Mouse (Mus musculus) right cerebral cortex, postnatal 36 days (tissue): ENCODE results near the gene Lrrc28.
A peak's percentile ranks its signal among the peaks of the same experiment; 100 is the strongest.

Experiments
- DNase-seq, 2 experiments: peaks; one replicate each; pipeline ENCODE4 v3.0.0; 2022; ENCODE audit warnings: low spot score in 2 of 2, mixed read lengths in 1 of 2

Lrrc28 gene

DNA sequence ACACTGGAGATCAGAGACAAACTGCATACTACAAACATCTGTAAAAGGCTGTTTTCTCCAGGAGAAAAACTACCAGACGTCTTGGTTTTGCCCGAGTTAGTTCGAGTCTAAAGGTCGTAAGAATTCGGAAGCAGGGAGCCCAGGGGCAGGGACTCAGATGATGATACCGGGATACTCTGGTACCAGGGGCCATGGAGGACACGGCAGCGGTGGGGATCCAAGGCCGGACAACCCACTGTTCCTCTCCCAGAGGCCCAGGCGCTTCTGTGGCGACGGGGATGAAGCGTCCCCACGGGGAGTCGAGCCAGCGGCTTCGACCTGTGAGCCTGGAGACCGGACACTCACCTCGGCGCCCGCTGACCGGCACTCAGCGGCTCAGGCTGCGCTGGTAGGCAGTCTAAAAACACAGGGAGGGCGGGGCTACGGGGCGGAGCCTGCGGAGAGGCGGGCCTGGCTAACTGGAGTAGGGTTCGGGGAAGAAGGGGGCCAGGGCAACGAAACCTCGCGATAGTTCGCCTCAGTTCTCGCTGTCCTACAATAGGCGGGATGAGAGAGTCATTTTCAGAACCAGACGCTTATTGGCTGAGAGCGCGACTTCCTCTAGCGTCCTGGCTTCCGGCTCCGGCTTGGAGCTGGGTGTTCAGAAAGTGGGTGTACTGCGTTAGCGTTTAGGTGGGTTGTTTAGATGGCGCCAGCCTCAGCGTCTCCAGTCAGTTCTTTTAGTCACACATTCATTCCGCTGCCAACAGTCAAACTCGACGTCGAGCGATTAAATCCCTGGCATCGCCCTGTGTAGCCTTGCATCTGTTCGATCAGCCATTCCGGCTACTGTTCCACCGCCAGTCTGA is at the start of gene Lrrc28:
Lrrc28 (minus strand) TSS at position 436 of the 848 bp plus-strand sequence.
- DNase-seq: peak; percentile 99

DNA sequence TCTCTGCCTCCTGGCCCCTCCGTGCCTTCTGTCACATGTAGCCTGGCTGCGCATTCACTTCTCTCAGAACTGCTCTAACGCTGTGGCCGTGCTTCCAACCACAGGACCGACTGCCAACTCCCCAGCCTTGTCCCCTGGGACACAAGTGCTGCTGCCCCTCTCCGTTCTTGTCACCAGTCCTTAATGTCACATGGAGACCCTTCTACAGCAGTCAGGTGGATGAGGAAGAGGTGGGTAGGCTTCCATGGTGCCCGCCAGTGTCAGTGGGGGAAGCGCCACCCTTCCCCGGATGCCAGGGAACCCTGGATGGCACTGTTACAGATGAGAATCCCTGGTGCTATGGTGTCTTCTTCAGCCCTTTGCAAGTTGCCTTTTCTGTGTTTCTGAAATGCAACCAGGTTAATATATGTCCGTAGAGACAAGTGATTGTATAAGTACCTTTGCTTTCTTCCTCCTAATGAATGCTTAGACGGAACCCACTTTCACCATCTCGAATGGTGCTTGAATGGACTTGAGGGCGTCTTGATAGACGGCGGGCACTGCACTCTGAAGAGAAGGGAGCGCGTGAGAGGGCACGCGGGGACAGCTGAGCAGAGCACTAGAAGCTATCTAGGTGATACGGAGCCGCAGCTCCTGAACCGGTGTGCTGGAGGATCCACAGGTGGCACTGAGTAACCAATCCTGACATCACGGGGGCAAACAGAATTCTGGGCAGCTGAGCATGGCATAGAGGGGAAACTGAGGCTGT is 47.9 kb upstream of the Lrrc28 start:
- no peak for DNase-seq

DNA sequence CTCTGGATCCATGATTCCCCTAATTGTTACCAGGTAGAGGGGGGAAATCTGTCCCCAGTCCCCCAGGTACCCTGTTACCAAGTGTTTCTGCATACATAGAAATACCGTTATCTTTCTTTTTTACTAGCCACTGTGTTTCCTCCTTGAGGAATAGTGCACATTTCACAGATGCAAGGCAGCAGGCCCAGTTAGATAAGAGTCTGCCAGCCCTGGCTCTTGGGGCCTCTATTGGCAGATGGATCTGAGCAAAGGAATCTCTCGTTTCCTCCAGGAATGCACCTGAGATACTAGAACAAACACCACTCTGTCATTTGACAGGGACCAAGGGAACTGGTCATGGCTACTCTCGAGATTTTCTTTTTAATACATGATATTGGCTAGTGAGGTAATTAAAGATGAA is 47.1 kb upstream of the Lrrc28 start:
- no peak for DNase-seq

DNA sequence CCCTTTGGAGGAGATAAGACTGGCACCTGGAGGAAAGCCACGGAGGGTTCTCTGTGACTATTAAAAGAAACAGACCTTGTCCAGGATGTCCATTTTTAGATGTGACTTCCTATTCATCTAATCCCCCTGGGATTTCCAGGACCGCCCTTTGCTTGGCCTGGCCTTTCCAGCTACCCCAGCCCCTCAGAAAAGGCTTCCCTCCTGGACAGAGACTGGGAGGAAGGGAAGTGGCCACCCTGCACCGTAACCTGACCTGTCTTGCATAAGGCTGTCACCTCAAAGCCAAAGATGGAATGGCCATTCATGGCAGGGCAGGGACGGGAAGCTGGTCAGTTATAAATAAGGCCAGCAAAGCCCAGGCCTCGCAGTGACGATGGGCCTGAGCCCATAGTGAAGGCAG is 46.0 kb upstream of the Lrrc28 start:
- no peak for DNase-seq

DNA sequence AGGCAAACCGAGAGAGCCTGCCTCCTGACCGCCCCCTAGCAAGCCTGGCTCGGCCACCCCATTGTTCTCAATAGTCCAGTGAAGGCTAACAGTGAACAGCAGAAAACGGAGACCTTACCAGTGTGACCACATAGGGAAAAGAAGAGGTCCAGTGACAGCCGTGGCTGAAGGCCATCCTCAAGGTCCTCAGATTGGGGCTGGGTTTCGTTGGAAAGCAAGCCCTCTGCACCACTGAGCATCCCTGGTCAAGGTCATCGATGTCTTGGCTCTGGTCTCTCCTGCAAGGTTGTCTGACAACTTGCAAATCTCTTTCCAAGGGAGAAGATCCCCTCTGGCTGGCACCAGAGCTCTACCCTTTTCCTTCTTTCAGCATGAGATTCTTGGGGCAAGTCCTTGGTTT is 44.7 kb upstream of the Lrrc28 start:
- DNase-seq: no peak

DNA sequence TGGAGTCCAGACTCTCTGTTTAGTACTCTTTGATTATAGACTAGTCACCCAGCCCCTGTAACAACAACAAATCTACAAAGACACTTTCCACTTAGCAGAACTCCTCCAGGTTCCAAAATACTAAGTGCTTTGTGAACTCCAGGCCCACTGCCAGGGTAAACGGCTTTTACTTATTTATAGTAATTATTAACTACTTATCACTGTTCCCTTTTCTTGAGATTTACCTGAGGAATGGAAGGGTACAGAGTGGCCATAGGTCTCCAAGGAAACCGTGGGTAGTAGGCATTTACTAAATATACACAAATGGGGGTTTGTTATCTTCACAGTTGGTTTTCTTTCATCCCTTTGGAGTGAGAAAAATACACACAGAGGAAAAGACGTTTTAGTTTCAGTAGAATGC is 43.2 kb upstream of the Lrrc28 start:
- DNase-seq: no peak

DNA sequence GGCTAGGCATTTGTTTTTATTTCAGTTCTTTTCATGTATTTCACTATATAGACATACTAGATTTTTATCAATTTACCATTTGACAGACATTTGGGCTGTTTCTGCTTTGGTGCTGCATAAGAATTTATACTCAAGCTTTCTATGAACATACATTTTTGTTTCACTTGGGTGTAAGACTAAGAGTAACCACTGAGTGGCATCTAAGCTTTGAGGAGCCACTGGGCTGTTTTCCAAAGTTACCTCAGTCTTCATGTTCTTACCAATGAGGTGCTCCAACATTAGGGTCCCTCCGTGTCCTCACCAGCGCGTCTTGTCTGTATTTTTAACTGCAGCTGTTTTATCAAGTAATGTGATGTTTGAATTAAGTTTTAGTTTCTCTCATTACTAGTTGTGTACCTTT is 41.5 kb upstream of the Lrrc28 start:
- no peak for DNase-seq

DNA sequence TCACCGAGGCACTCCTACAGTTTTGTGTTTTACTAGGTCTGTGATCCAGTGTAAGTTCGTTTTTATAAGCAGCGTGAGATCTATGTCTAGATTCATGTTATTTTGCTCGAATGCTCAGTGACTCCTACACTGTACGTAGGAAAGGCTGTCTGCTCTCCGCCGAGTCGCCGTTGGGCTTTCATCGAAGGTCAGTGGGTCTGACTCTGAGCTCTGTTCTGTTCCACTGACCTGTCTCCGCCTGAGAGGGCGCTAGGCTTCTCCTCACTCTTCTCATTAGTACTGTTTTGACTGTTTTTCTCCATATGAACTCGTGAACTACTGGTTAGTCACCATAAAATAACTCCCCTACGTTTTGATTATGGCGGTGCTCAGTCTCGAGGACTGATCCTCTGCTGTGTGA is 37.9 kb upstream of the Lrrc28 start:
- DNase-seq: no peak

DNA sequence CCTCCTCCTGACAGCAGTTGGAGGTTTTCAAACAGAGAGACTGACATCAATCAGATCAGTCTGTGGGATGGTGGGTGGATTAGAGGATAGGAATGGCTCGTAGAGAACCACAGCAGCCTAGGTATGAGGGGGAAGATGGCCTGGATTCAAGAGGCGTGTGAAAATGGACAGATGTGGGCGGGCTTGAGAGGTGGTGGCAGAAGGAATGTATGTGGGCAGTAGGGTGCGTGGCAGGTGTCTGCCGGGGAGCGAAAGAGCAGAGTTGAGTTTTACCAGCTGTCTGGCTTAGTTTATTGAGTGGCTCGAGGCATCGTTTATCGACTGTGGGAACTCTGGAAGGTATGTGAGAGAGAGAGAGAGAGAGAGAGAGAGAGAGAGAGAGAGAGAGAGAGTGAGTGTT is 36.0 kb upstream of the Lrrc28 start:
- DNase-seq: no peak

DNA sequence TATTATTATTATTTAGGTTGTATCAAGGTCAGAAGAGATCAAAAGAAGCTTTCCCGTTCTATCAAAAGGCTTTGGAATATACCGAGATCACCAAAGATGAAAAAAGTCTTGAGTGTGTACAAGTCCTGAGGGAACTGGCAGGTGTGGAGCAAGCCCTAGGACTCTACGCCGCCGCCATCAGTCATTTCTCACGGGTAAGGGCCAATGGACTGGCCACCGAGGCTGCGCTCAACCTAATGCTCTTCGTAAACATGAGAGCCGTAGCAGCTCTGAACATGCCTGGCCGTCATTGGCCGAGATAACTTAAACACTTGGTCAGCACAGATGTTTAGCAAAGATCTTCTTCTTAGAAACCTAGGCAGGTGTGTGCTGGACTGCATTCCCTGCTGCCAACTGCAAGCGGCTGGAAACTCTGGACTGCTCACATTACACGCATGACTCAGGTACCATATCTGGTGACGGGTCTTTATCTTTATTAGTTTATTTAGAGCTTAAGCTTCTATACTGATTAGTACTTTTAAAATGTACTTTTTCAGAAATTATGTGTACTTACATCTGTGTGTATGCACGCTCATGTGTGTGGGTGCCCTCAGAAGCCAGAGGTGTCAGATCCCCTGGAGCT is 33.9 kb upstream of the Lrrc28 start:
- no peak for DNase-seq

DNA sequence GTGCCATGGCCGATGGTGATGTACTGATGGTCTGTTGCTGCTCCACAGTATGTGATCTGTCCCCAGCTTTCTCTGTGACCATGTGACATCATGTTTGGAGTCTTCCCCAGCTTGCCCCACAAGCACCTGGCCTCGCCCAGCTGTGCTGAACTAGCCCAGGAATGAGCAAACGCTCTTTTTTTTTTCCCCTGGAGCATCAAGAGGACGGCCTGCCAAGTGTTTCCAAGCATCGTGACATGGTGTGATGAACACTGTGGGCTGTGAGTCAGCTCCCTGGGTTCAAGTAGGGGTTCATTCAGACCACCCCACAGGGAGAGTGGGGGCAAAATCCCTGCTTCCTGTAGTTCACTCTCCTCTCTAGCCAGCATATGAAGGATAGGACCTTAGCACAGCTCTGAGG is 28.6 kb upstream of the Lrrc28 start:
- no peak for DNase-seq

DNA sequence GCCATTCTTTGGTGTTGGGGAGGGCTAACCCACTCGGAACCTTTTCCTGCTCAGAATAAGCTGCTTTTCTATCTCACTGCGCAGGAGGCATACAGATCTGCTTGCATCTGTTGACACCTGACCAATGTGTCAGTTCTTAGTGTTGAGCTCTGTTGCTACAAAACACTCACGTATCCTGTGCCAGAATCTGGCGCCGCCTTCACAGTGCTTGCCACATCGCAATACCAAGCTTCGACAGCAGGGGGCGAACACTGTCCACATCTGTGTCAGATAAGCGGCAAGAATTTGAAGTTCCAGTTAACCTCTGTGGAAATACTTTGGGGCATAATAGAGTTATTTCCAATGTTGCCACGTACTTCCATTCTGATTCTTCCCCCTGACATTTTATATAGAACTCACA is 27.6 kb upstream of the Lrrc28 start:
- DNase-seq: peak; percentile 83 to 91

DNA sequence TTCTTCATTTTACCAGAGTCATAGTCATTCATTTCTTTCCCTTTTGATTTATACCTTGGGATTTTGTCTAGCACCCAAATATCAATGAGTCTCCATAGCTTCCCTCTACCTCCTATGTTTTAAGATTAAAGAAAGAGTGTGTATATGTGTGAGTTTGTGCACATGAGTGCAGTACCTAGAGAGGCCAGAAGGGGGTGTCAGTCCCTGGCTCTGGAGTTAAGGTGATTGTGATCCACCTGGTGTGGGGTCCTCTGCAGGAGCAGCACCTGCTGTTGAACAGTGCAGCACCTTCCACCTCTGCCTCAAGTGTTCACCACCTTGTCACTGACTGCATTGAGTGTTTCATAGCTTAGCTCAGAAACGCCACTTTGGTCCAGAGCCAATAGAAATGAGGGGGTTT is 25.9 kb upstream of the Lrrc28 start:
- DNase-seq: no peak

DNA sequence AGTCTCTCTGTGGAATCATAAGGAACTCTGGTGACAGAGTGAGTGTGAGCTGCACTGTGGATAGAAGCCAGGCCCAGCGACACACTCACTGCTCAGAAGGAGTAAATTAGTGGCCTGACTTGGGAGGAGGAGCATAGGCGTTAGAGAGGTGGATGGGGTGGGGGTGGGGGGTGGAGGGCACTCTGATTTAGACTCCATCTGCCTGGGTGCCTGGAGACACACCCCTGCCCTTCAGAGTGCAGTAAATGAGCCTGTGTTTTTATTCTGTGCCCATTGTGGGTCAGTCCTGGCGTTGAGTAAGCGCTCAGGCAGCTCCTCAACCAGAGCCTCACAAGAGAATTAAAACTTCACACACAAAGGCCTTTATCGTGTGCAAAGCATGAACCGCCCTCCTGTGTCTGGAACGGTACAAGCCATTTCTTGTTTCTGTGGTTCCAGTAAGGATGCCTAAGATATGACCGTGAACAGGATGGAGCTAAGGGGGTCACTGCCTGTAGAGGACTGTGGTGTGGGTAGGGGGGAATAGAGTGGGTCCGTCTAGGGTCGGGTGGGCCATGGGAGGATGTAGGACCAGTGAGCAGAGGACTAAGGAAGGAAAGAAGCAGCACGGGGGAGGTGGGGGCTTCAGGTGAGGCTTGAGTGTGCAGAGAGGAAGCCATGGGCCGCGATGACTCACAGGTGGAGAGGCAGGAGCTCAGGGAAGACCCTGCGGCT is 19.1 kb upstream of the Lrrc28 start:
- DNase-seq: no peak

DNA sequence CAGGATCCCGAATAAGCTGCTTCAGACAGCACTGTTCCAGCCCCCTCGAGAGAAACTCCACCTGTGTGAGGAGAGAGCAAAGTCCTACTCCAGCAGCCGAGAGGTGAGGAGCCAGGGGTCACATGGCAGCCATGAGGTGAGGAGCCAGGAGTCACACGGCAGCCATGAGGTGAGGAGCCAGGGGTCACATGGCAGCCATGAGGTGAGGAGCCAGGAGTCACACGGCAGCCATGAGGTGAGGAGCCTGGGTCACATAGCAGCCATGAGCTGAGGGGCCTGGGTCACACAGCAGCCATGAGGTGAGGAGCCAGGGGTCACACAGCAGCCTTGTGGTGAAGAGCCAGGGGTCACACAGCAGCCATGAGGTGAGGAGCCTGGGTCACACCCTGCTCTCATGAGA is 17.4 kb upstream of the Lrrc28 start:
- DNase-seq: no peak

DNA sequence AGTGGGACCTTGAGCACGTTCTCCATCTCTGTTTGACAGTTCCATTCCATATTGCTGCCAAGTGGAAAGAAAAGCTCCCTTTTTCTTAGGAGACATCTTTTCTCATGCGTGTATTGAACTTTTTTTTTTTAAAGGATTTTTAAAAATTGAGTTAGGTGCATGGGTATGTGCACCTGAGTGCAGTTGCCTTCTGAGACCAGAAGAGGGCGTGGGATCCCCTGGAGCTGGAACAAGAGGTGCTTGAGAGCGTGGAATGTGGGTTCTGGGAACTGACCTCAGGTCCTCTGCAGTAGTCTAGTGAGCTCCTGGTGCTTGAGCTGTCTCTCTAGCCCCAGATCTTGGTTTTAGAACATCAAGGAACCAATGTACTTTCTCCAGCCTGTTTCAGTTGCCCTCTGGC is 13.0 kb upstream of the Lrrc28 start:
- DNase-seq: no peak

DNA sequence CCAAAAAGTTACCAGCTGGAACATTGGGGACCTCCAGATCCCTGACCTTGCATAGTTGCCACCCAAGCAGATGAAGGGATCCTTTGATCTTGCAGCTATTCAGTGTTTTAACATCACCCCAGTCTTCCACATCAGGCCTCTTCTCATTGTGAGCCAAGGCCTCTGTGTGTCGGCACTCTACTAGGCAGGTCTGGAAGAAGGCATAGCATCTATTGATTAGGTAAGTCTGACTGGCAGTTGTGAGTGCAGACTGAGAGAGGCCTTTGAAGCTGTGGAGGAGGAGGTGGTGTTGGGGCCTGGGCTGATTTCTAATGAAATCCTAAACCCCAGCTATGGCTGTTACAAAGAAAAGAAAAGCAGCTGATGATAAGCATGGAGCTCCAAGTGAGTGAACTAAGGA is 10.1 kb upstream of the Lrrc28 start:
- no peak for DNase-seq

DNA sequence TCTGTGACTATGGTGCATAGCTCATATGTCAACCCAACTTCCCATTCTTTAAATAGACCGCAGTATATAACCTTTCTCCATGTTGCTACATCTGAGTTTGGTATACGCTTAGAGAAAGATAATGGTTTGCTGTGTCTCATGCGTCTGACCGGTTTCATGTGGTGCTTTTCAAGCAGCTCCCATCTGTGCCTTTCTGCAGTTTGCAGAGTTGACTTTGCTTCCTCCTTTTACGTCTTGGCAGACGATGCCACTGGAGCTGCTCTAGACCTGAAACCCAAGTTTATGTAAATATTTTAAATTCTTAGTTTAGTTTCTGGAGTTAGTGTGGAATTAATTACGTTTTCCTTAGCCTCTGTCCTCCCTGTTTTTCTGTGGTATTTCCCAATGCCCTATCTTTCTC is 9.6 kb upstream of the Lrrc28 start:
- DNase-seq: no peak

DNA sequence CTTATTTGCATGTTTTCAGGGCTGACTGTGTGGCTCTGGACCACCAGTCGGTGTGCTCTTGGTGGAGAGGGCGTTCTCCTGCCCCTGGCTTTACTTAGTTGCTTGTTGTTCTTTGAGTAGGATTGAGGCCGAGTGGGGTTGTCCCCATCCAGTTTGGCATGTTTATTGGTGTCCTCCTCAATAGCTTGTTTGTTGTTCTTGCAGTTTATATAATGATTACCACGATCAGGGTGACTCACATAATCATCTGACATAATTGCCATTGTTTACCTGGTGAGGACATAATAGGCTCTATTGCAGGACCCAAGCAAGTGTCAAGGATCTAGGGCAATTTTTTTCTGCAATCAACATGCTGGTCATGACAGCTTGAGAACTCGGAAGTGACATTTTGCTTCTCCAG is 7.1 kb upstream of the Lrrc28 start:
- DNase-seq: no peak

DNA sequence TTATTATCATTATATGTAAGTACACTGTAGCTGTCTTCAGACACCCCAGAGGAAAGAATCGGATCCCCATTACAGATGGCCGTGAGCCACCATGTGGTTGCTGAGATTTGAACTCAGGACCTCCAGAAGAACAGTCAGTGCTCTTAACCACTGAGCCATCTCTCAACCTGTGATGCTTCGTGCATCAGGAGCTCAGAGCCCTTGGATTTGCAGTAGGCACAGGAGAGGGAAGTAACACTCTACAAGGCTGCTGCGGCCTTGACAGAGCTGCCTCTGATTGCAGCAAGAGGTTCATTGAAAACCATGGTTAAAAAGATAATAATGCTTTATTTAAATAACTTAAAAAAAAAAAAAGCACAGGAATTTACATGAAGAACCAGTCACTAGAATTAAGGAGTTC is 3.3 kb upstream of the Lrrc28 start:
- no peak for DNase-seq

DNA sequence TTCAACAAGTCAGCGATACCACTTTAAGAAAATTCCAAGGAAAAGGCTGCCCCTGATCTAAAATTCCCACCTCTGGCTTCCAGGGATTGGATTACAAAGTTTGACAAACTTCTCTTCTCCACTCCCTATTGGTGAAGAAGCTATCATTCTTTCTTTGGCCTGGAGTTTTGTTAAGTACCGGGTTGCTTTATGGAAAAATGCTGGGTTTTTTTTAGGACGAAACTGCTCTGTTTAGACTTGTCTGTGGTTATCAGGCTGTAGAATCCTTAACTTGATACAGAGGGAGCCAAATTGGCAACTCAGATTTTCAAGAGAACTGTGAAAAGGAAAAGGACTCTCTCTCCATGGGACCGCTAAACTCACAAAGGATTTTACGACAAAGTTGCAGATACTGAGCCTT is 2.2 kb upstream of the Lrrc28 start, which contains the start of gene Ttc23:
Ttc23 (plus strand) TSS at position 134 of the 400 bp plus-strand sequence.
- DNase-seq: no peak

DNA sequence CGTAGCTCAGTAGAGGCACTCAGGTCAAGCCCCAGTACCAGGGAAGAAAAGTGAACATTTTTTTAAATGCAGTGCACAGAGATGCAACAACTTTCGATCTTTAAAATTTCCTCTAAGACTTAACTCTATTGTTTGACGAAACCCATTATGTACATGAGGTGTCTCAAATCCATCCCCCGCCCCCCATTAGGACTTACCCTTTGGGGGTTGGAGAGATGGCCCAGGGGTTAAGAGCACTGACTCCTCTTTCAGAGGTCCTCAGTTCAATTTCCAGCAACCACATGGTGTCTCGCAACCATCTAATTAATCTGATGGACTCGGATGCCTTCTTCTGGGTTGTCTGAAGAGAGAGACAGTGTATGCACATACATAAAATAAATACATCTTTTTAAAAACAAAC is 1.1 kb upstream of the Lrrc28 start:
- DNase-seq: no peak
